Mouse (Mus musculus) heart, embryonic 14.5 days (tissue): ENCODE data around the gene Anxa3. TPM values are rescaled to one million over a fixed set of nuclear protein-coding genes. Genes with fewer than 3 reads are reported as not detected.

ENCODE experiments used
- ATAC-seq: fragments of 200-750 bp; cut with Nextera tagmentation; 2 replicates; pipeline ENCODE4 v1.8.0; 2017; ENCODE audit warnings: low read depth, moderate TSS enrichment; ENCODE audit not compliant: insufficient number of reproducible peaks, insufficient read depth, low FRiP score
- H3K27ac ChIP-seq, 2 experiments: fragments of 200-500 bp in 1 of 2; fragments of 300-500 bp in 1 of 2; sonication (generic) in 1 of 2; replicated peaks in 1 of 2; 2 replicates each; pipeline ENCODE4 v1.5.1; 2012 to 2014; ENCODE audit warnings: low read depth in 2 of 2, low read length in 2 of 2, control low read depth in 1 of 2, mild to moderate bottlenecking in 1 of 2, mixed read lengths in 1 of 2; ENCODE audit not compliant: control insufficient read depth in 1 of 2, insufficient read depth in 1 of 2
- H3K27me3 ChIP-seq: fragments of 300-500 bp; sonication (generic); 2 replicates; pipeline ENCODE4 v1.6.1; 2014; ENCODE audit warnings: mild to moderate bottlenecking, low read length, control low read depth; ENCODE audit not compliant: control insufficient read depth, insufficient read depth
- H3K36me3 ChIP-seq: fragments of 300-500 bp; sonication (generic); 2 replicates; pipeline ENCODE4 v1.6.1; 2014; ENCODE audit warnings: mild to moderate bottlenecking, control low read depth, low read length, mixed read lengths; ENCODE audit not compliant: control insufficient read depth, insufficient read depth
- H3K4me1 ChIP-seq, 2 experiments: fragments of 200-500 bp in 1 of 2; fragments of 300-500 bp in 1 of 2; sonication (generic) in 1 of 2; 2 replicates each; pipeline ENCODE4 v1.6.1; 2012 to 2014; ENCODE audit warnings: low read length in 2 of 2, control low read depth in 1 of 2, mixed read lengths in 1 of 2; ENCODE audit not compliant: control insufficient read depth in 2 of 2, insufficient read depth in 2 of 2
- H3K4me2 ChIP-seq: fragments of 300-500 bp; sonication (generic); 2 replicates; pipeline ENCODE4 v1.6.1; 2014; ENCODE audit warnings: mild to moderate bottlenecking, low read length
- H3K4me3 ChIP-seq, 2 experiments: fragments of 200-500 bp in 1 of 2; fragments of 300-500 bp in 1 of 2; sonication (generic) in 1 of 2; 2 replicates each; pipeline ENCODE4 v1.5.1; 2012 to 2014; ENCODE audit warnings: low read length in 2 of 2, mild to moderate bottlenecking in 2 of 2, control low read depth in 1 of 2, low read depth in 1 of 2, moderate library complexity in 1 of 2; ENCODE audit not compliant: control insufficient read depth in 1 of 2, insufficient read depth in 1 of 2
- H3K9ac ChIP-seq: fragments of 300-500 bp; sonication (generic); 2 replicates; pipeline ENCODE4 v1.6.1; 2014; ENCODE audit warnings: mild to moderate bottlenecking, low read length
- H3K9me3 ChIP-seq: fragments of 300-500 bp; sonication (generic); 2 replicates; pipeline ENCODE4 v1.6.1; 2016; ENCODE audit warnings: low read length, control low read depth; ENCODE audit not compliant: control insufficient read depth
- WGBS: fragments of 180-500 bp; shearing (Covaris S2); extraction: QIAGEN DNeasy Blood & Tissue Kit; methylation state at CpG from one replicate; pipeline ENCODE4 v1.1.7; 2014; 5-methylcytosine and 5-hydroxymethylcytosine counted together
- polyA plus RNA-seq: library from polyadenylated mRNA; unstranded; fragments of >200 nt; fragmentation: Nextera tagmentation; extraction: Ambion mirVana; gene quantifications from 2 replicates; pipeline ENCODE4 v1.2.1, GENCODE M21; 2014

The Anxa3 gene
- polyA plus RNA-seq, 1 experiment from 2014 or later, result 53.4 TPM

DNA sequence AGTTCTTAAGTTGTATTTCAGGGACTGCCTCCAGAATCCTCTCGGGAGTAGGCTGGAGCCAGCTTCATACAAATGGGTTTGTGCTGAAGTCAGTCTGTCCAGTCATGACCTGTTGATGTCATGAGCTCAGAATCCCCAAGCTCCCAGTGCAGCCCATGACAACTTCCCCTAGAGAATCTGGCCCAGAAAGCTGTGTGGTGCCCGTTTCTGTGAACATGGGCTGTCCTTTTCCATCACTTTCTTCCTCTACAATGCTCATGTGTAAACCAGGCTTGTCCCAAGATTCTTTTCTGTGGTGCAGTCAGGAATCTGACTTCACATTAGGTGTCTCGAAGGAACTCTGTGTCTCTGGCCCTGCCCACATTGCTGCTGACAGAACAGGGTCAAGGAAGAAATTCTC is 10.0 kb downstream of the Anxa3 start:
- no peak for ATAC-seq
- H3K36me3 ChIP-seq, result no peaks in the 10 kb centered on the region
- peaks cover 8 to 24% of the 10 kb centered on the region in 2 experiments for H3K4me1 ChIP-seq
- no peaks in the 10 kb centered on the region for H3K27me3 ChIP-seq
- WGBS, result 40% methylated on average over 3 of the region's 3 CpGs
- no peaks in the 10 kb centered on the region for H3K9me3 ChIP-seq
- no peak overlapping the region for H3K4me3 ChIP-seq
- H3K4me2 ChIP-seq, result no peak overlapping the region
- H3K27ac ChIP-seq, result 0 out of 4 replicates have a peak overlapping the region, but pooled peaks of 1 of the 2 experiments have one; percentile 40
- no peak overlapping the region for H3K9ac ChIP-seq

DNA sequence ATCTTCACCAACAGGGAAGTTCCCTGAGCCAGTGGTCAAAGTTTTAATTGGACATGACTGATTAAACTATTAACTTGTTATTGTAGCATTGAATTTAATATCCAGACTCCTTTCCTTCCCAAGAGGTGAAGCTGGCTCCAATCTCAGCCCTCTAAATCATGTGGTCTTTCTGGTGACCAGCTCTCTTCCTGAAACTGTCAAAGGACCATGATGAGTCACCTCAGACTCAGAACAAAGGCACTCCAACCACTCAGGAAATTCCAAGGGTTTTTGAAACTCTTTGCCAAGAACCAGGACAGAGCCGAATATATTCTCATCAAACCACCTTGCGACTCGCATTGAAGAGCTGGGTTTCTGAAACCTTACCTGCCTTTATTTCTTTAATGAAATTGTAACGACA is 11.2 kb downstream of the Anxa3 start:
- H3K9me3 ChIP-seq, result no peaks in the 10 kb centered on the region
- no peaks in the 10 kb centered on the region for H3K27me3 ChIP-seq
- ATAC-seq, result no peak
- no peaks in the 10 kb centered on the region for H3K36me3 ChIP-seq
- no peak overlapping the region for H3K4me3 ChIP-seq
- H3K4me2 ChIP-seq, result no peak overlapping the region
- WGBS, result 51% methylated on average over 4 of the region's 4 CpGs
- peaks cover 8 to 24% of the 10 kb centered on the region in 2 experiments for H3K4me1 ChIP-seq
- H3K9ac ChIP-seq, result no peak overlapping the region
- no peak overlapping the region for H3K27ac ChIP-seq

DNA sequence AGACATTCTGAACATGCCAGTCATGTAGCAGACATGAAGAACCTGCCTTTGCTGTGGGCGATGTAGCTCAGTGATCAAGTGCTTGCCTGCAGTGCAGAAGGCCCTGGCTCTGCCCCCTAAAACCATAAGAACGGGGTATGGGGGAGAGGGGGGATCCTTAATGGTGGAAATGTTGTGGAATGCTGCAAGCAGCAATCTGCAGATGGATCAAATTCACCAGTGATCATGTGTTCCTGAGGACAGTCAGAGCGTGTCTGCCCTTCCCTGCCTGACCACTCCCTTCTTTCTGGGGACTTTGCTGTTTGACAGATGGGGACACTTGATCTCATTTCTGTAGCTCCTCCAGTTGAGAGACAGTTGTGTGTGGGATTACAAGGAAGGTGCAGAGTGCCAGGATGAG is 11.7 kb downstream of the Anxa3 start:
- WGBS, result 66% methylated on average over 3 of the region's 3 CpGs
- Histone ChIP-seq H3K27ac (no peak overlapping the region), H3K4me3 (no peak overlapping the region), H3K9me3 (no peaks in the 10 kb centered on the region), H3K4me1 (peaks cover 8 to 24% of the 10 kb centered on the region in 2 experiments), H3K9ac (no peak overlapping the region), H3K27me3 (no peaks in the 10 kb centered on the region), H3K36me3 (no peaks in the 10 kb centered on the region), H3K4me2 (no peak overlapping the region)
- no peak for ATAC-seq

DNA sequence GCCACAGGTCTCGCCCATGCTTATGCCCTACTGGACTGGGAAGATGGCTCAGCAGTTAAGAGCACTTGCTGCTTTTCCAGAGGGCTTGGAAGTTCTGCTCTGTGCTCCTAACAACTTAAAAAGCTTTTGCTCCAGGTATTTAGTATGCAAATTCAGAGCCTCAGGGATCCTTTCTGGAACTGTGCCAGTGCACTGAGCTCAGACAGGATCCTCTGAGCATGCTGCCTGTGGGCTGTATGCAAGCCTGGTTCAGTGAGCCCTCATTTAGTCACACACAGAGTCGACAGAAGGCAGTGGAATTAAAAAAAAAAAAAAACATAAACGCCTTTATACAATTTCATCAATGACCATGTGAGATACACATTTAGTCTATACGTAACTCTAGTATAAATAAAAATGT is 17.5 kb downstream of the Anxa3 start:
- Histone ChIP-seq H3K27ac (no peak overlapping the region), H3K4me2 (no peak overlapping the region), H3K4me1 (no peaks in the 10 kb centered on the region), H3K4me3 (no peak overlapping the region), H3K36me3 (peaks cover 15% of the 10 kb centered on the region; the same call in 1 of the 2 replicates), H3K9ac (no peak overlapping the region), H3K9me3 (no peaks in the 10 kb centered on the region), H3K27me3 (no peaks in the 10 kb centered on the region)
- WGBS, result 71% methylated on average over 4 of the region's 4 CpGs
- ATAC-seq, result no peak

DNA sequence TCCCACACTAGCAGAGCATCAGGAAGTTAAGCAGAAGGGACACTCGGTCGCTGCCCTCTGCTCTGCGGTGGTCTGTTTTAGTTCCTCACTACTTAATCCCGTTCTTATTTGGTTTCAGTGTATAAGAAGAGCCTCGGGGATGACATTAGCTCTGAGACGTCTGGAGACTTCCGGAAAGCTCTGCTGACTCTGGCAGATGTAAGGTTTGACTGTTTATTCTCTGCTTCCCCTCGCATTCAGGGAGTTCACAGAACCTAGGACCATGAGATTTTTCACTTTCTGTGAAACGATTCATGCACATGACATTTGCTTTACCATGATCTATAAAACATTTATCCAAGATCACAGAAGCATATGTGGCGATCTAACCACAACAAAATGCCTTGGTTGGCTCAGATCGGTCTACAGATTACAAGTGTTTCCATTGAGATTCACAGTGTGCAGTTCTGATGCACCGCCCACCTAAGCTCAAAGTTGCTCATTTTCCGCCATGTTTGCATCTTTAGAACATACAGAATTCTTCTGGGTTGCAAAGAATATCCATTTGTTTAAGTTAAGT is 31.7 kb downstream of the Anxa3 start:
- 86% methylated on average over 13 of the region's 13 CpGs for WGBS
- no peak overlapping the region for H3K4me3 ChIP-seq

DNA sequence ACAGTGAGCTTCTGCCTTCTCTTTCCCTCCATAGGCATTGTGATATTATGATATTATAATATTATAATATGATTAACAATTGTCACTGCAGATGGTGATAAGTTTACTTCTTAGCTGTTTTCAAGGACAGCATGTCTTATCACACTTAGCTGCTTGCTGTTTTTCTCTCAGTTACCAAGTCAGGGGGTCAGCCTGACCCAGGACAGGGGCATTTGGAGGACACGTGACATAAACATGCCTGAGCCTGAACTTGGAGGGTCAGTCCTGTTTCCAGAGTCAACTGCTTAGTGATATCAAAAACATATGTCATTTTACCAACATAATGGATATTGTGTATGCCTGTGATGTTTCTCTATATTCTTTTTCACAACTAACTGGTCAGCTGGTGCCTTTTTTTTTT is 34.0 kb downstream of the Anxa3 start:
- no peak overlapping the region for H3K9ac ChIP-seq
- H3K4me2 ChIP-seq, result no peak overlapping the region
- no peak for ATAC-seq
- no peak overlapping the region for H3K27ac ChIP-seq
- WGBS, result 63% methylated on average over 1 of the region's 1 CpGs
- H3K36me3 ChIP-seq, result peaks cover 16% of the 10 kb centered on the region
- no peaks in the 10 kb centered on the region for H3K4me1 ChIP-seq
- H3K27me3 ChIP-seq, result no peaks in the 10 kb centered on the region
- no peaks in the 10 kb centered on the region for H3K9me3 ChIP-seq
- H3K4me3 ChIP-seq, result no peak overlapping the region

More for the DNA sequence above, 31.7 kb downstream of the Anxa3 start:
- H3K9ac ChIP-seq, result no peak overlapping the region
- H3K27me3 ChIP-seq, result no peaks in the 10 kb centered on the region
- H3K27ac ChIP-seq, result no peak overlapping the region
- H3K9me3 ChIP-seq, result no peaks in the 10 kb centered on the region
- no peak for ATAC-seq
- no peak overlapping the region for H3K4me2 ChIP-seq
- no peaks in the 10 kb centered on the region for H3K4me1 ChIP-seq
- peaks cover 21% of the 10 kb centered on the region; the same call in 1 of the 2 replicates for H3K36me3 ChIP-seq

DNA sequence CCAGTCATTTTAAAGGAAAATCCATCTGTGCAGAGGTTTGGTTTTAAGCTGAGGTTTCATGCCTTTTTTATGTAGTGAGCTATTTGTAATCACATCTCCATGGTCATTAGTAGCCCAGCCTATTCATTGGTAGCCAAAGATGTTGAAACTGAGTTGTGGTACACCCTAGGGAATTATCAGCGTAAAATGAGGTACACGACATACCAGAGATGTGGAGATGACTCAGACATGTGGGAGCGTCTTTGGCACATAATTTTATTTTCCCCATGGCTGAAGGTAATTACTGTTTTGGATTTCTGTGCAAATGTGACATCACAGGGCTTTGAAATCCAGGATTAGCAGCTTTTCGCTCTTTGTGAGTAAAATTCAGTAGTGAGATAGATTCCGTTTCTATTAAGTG is 41.2 kb downstream of the Anxa3 start:
- H3K36me3 ChIP-seq, result peaks cover 7% of the 10 kb centered on the region
- no peaks in the 10 kb centered on the region for H3K4me1 ChIP-seq
- no peak for ATAC-seq
- no peaks in the 10 kb centered on the region for H3K9me3 ChIP-seq
- no peak overlapping the region for H3K9ac ChIP-seq
- no peak overlapping the region for H3K4me3 ChIP-seq
- WGBS, result 83% methylated on average over 5 of the region's 5 CpGs
- H3K4me2 ChIP-seq, result no peak overlapping the region
- no peak overlapping the region for H3K27ac ChIP-seq
- no peaks in the 10 kb centered on the region for H3K27me3 ChIP-seq

DNA sequence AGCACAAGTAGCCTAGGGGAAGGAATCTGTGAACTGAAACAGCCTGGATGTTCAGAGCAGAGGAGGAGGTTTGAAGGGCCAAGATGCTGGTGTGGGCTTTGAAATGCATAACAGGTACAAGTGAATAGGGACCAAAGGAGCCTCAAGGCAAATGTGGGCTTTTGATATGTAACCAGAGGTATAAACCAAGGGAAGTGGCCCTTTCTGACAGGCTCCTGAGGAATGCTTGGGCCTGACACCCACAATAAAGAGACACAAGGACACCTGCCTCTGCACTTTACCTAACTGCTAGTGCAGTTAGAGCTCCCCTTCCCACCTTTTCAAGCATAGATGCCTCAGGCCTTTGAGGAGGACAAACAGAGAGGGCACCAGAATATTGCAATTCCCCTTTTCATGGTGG is 54.8 kb downstream of the Anxa3 start:
- no peaks in the 10 kb centered on the region for H3K9me3 ChIP-seq
- no peak overlapping the region for H3K4me3 ChIP-seq
- no peaks in the 10 kb centered on the region for H3K36me3 ChIP-seq
- peaks cover 4% of the 10 kb centered on the region in 2 experiments; a peak in 2 of 4 replicates for H3K4me1 ChIP-seq
- no peak overlapping the region for H3K4me2 ChIP-seq
- H3K27ac ChIP-seq, result no peak overlapping the region
- no peaks in the 10 kb centered on the region for H3K27me3 ChIP-seq
- H3K9ac ChIP-seq, result no peak overlapping the region
- ATAC-seq, result no peak
